Mouse (Mus musculus): ENCODE measurements around the gene Mrpl54.

The Mrpl54 gene

GRCm38 (mm10) chr10:81293334-81294030 lies 26.7 kb upstream of the Mrpl54 start:
- no peak for DNase-seq (ENCODE audit: low spot score)

GRCm38 (mm10) chr10:81292554-81293333 lies 26.0 kb upstream of the Mrpl54 start, which contains the start of gene Pip5k1c:
TSS of gene Pip5k1c (plus strand) at chr10:81292963.
- DNase-seq (ENCODE audit: low spot score), result peak; percentile 93

GRCm38 (mm10) chr10:81291511-81292104 lies 24.9 kb upstream of the Mrpl54 start, which contains the start of gene Tjp3:
TSS of gene Tjp3 (minus strand) at chr10:81291581.
- DNase-seq (ENCODE audit: low spot score), result no peak

GRCm38 (mm10) chr10:81290698-81291460 lies 24.1 kb upstream of the Mrpl54 start:
- no peak for DNase-seq (ENCODE audit: low spot score)

GRCm38 (mm10) chr10:81289811-81290210 lies 23.1 kb upstream of the Mrpl54 start:
- DNase-seq (ENCODE audit: low spot score), result no peak

- DNase-seq (ENCODE audit: low spot score), result no peak
Observed at GRCm38 (mm10) chr10:81289278-81289677, 22.5 kb upstream of the Mrpl54 start.

GRCm38 (mm10) chr10:81288601-81289000 lies 21.9 kb upstream of the Mrpl54 start:
- DNase-seq (ENCODE audit: low spot score), result no peak

- no peak for DNase-seq (ENCODE audit: low spot score)
Observed at GRCm38 (mm10) chr10:81287513-81288157, 20.9 kb upstream of the Mrpl54 start.

GRCm38 (mm10) chr10:81286586-81286985 lies 19.9 kb upstream of the Mrpl54 start:
- DNase-seq (ENCODE audit: low spot score), result no peak

GRCm38 (mm10) chr10:81285694-81286450 lies 19.1 kb upstream of the Mrpl54 start:
- DNase-seq (ENCODE audit: low spot score), result peak; percentile 81

- no peak for DNase-seq (ENCODE audit: low spot score)
Observed at GRCm38 (mm10) chr10:81284719-81285118, 18.0 kb upstream of the Mrpl54 start.

- no peak for DNase-seq (ENCODE audit: low spot score)
Observed at GRCm38 (mm10) chr10:81284189-81284588, 17.5 kb upstream of the Mrpl54 start.

GRCm38 (mm10) chr10:81279496-81279895 lies 12.8 kb upstream of the Mrpl54 start:
- no peak for DNase-seq (ENCODE audit: low spot score)

- DNase-seq (ENCODE audit: low spot score), result no peak
Observed at GRCm38 (mm10) chr10:81277676-81278075, 10.9 kb upstream of the Mrpl54 start.

- DNase-seq (ENCODE audit: low spot score), result no peak
Observed at GRCm38 (mm10) chr10:81273842-81274241, 7.1 kb upstream of the Mrpl54 start.

GRCm38 (mm10) chr10:81272356-81272755 lies 5.6 kb upstream of the Mrpl54 start:
- no peak for DNase-seq (ENCODE audit: low spot score)

GRCm38 (mm10) chr10:81268643-81269412 lies 2.1 kb upstream of the Mrpl54 start:
- DNase-seq (ENCODE audit: low spot score), result no peak

GRCm38 (mm10) chr10:81268056-81268455 lies 1.3 kb upstream of the Mrpl54 start:
- DNase-seq (ENCODE audit: low spot score), result no peak

GRCm38 (mm10) chr10:81265540-81265939 lies 1.2 kb downstream of the Mrpl54 start:
- no peak for DNase-seq (ENCODE audit: low spot score)

GRCm38 (mm10) chr10:81261025-81261424 lies 5.7 kb downstream of the Mrpl54 start:
- no peak for DNase-seq (ENCODE audit: low spot score)

All from urinary bladder, postnatal 10 days (tissue).